Mouse (Mus musculus) cerebellum, adult 8-10 months (tissue): ENCODE results near the gene Gm21117.
"Not testable (repeated sequence)": the region's sequence is repeated elsewhere in the genome, so short reads cannot be mapped to it uniquely, and the experiment has no call there.

Source experiments
- DNase-seq: peaks from one replicate; pipeline ENCODE4 v3.0.0; 2022

Gene Gm21117

DNA sequence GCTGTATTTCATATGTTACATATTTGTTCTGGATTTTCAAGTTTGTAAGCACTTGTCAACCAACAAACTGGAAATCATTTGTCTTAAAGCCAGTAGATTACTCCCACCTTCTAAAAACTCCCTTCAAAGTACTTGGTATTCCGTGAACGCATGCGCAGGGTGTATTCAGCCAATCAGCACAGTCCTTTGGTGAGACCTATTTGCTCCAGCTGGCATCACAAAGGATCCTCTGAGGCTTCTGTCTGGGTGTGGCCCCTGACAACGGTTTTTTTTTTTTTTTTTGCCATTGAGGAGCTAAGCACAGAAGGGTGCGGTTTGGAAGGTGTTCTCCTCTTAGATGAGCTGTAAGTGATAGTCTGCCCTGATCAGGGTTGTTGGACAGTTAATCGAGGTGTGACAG is at the start of gene Gm21117:
TSS of gene Gm21117 (plus strand) at position 301 of the 400 bp plus-strand sequence.
- not testable (repeated sequence) for DNase-seq
